Mouse (Mus musculus): ENCODE measurements around the gene Zfp787. TPM values are rescaled to one million over a fixed set of nuclear protein-coding genes. Genes with fewer than 3 reads are reported as not detected.
"Not testable (repeated sequence)": the region's sequence is repeated elsewhere in the genome, so short reads cannot be mapped to it uniquely, and the experiment has no call there.

Zfp787 gene
- polyA plus RNA-seq, 1 experiment from 2014 or later: 19.8 TPM

DNA sequence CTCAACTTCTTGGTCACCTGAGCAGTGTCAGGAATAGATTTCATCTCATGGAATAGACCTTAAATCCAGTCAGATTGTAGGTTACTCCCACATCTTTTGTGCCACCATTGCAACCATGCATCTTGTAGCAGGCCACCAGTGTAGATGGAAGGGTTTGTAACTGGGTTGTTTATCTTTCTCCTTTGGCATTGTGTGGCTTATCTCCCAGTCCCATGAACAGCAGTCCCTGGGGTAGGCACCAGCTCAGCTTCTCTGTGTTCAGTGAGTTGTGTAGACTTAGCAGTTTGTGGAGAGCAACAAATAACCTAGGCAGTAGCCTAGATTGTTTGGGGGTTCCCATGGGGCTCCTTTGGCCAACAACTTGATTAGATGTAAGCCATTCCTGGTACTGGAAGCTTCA lies 27.1 kb upstream of the Zfp787 start:
- no peak overlapping the region for H3K4me2 ChIP-seq
- H3K4me1 ChIP-seq: no peaks in the 10 kb centered on the region; the same call in 1 of the 2 replicates
- no peaks in the 10 kb centered on the region for H3K27me3 ChIP-seq
- no peak for ATAC-seq (ENCODE audit: insufficient number of reproducible peaks, low FRiP score, low TSS enrichment, low read depth)
- H3K27ac ChIP-seq: no peak overlapping the region
- no peaks in the 10 kb centered on the region for H3K9me3 ChIP-seq
- H3K4me3 ChIP-seq: no peak overlapping the region
- no peak overlapping the region for H3K9ac ChIP-seq
- H3K36me3 ChIP-seq: peaks cover 63% of the 10 kb centered on the region

DNA sequence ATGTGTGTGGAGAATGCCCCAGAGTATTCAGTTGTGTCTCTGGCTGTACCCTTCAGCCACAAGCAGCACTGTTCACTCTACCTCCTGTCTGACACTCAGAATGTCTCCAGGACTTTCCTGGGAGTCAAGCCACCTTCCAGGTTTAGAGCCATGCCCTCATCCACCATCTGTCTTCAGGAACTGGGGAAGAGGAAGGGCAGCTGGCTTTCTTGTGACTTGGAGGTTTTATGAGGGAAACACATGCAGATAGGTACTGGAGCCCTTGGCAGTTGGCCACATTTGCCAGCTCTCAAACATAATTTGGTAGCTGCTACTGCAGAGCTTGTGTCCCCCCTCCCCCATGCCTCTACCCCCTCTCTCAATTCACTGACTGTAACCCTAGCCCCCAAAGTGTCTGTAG lies 23.2 kb upstream of the Zfp787 start:
- ATAC-seq (ENCODE audit: insufficient number of reproducible peaks, low FRiP score, low TSS enrichment, low read depth): no peak
- Histone ChIP-seq H3K36me3 (peaks cover 35% of the 10 kb centered on the region), H3K27me3 (no peaks in the 10 kb centered on the region), H3K27ac (no peak overlapping the region), H3K9ac (no peak overlapping the region), H3K4me2 (no peak overlapping the region), H3K9me3 (no peaks in the 10 kb centered on the region), H3K4me1 (no peaks in the 10 kb centered on the region; the same call in 1 of the 2 replicates), H3K4me3 (no peak overlapping the region)

DNA sequence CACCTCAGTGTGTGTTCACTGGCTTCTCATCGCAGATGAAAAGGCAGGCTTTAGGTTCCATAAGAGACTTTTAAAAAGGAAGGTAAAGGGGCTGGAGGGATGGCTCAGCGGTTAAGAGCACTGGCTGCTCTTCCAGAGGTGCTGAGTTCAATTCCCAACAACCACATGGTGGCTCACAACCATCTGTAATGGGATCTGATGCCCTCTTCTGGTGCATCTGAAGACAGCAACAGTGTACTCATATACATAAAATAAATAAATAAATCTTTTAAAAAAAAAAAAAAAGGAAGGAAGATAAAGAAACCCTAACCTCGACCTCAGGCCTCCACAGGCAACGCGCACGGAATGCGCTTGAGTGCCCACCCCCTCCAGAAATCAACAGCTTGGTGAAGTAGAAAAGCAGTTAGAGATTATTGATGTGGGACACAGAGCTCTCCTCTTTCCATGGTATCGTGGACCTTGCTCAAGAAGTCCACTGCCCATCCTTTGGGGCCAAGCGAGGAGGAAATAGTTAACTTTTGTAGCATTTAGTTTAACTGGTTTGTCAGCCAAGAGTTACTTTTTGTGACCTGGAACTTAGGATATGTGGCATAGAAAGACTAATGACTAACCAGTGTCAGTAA lies 18.7 kb upstream of the Zfp787 start:
- not testable (repeated sequence) for H3K27me3 ChIP-seq; H3K4me2 ChIP-seq; H3K9me3 ChIP-seq; H3K9ac ChIP-seq; H3K4me3 ChIP-seq; H3K27ac ChIP-seq; ATAC-seq (ENCODE audit: insufficient number of reproducible peaks, low FRiP score, low TSS enrichment, low read depth)
- peaks cover 19% of the 10 kb centered on the region for H3K36me3 ChIP-seq
- WGBS: 83% methylated on average over 9 of the region's 9 CpGs
- H3K4me1 ChIP-seq: peaks cover 19% of the 10 kb centered on the region

DNA sequence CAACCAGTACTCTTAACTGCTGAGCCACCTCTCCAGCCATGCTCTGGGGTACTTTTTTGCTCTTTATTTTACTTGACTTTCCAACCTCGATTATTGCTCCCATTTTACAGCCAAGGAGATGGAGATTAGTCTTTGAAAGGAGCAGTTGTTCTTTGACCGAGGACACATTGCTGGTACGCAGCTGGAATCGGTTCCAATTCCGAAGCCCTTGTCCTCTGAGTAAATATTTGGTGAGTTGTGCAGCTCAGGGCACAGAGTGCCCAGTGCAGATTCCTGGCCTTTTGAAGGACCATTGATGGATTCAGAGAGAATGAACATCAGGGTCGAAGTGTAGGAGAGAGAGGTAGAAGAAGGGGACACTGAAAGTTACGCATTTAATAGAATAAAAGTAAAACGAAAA lies 18.1 kb upstream of the Zfp787 start:
- peaks cover 19% of the 10 kb centered on the region for H3K4me1 ChIP-seq
- no peaks in the 10 kb centered on the region for H3K27me3 ChIP-seq
- H3K9ac ChIP-seq: no peak overlapping the region
- WGBS: 86% methylated on average over 8 of the region's 8 CpGs
- no peak overlapping the region for H3K4me2 ChIP-seq
- H3K4me3 ChIP-seq: no peak overlapping the region
- H3K36me3 ChIP-seq: peaks cover 15% of the 10 kb centered on the region
- H3K9me3 ChIP-seq: no peaks in the 10 kb centered on the region
- no peak for ATAC-seq (ENCODE audit: insufficient number of reproducible peaks, low FRiP score, low TSS enrichment, low read depth)
- no peak overlapping the region for H3K27ac ChIP-seq

DNA sequence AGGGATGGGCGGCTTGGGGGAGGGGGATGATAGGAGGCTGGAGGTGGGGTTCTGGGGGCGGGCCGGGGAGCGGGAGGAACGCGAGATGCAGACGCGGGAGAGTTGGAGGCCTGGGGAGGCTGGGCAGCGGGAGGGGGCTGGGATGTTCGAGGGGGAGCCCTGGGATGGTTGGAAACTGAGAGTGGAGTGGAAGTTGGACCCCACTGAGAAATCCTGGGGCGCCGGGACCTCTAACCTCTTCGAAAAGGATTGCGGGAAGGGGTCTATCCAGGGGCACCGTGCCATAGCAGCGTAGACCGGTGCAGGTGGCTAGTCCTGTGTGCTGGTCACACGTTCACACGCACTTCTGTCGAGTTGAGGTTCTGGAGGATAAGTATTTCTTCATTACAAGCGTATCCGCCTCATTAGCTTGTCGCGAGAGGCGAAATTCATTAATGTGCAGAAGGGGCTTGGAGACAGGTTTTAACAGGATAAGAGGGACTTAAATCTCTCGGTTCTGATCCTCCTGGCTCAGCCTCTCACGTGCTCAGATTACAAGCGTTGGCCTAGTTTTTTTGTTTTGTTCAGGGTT lies 17.0 kb upstream of the Zfp787 start:
- Histone ChIP-seq H3K27ac (peak overlapping the region; percentile 86), H3K27me3 (no peaks in the 10 kb centered on the region), H3K4me3 (peak overlapping the region; percentile 71), H3K9ac (peak overlapping the region; percentile 76), H3K9me3 (no peaks in the 10 kb centered on the region), H3K36me3 (peaks cover 9% of the 10 kb centered on the region; the same call in 1 of the 2 replicates), H3K4me2 (peak overlapping the region; percentile 71), H3K4me1 (peaks cover 19% of the 10 kb centered on the region)
- ATAC-seq (ENCODE audit: insufficient number of reproducible peaks, low FRiP score, low TSS enrichment, low read depth): peak; percentile 13; the same call in 1 of the 2 replicates
- under 1% methylated on average over 28 of the region's 28 CpGs for WGBS

DNA sequence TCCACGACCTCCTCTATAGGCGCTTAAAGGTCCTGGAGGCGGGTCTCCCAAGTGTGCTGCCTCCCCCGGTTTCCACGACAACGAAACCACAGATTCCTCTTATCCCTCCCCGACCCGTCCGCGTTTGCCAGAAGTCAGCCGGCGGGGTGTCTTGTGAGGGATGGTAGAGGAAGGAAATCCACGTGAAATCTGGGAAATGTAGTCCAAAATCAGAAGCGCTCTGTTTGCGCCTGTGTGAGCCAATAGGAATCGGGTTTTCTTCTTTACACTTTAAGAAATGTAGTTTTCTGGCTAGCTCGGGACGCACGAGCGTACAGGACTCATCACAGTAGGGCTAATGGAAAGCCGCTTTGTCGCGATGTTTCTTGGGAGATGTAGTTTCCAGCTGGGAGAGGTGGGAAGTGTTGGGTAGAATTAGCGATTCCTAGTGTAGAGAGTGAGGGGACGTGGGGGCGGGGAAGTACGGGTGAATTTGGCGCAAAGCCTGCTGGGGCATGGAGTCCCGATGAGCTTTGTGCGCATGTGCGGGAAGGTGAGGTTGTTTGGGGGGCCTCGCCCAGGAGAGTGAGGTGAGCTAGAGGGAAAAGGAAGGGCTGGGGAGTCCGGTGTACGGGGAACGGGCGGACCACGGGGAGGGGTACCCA lies 16.3 kb upstream of the Zfp787 start, which contains the start of gene Zfp444:
TSS of gene Zfp444 (plus strand) at position 221 of the 644 bp plus-strand sequence.
- peaks cover 9% of the 10 kb centered on the region; the same call in 1 of the 2 replicates for H3K36me3 ChIP-seq
- peak within 1 kb of the TSS; percentile 76 for H3K9ac ChIP-seq
- peak within 1 kb of the TSS; percentile 86 for H3K27ac ChIP-seq
- no peaks in the 10 kb centered on the region for H3K9me3 ChIP-seq
- peak within 1 kb of the TSS; percentile 91 for H3K4me2 ChIP-seq
- no peaks in the 10 kb centered on the region for H3K27me3 ChIP-seq
- H3K4me3 ChIP-seq: peak within 1 kb of the TSS; percentile 71
- H3K4me1 ChIP-seq: peaks cover 19% of the 10 kb centered on the region
- peak; percentile 98 for ATAC-seq (ENCODE audit: insufficient number of reproducible peaks, low FRiP score, low TSS enrichment, low read depth)
- WGBS: 1% methylated on average over 37 of the region's 37 CpGs

DNA sequence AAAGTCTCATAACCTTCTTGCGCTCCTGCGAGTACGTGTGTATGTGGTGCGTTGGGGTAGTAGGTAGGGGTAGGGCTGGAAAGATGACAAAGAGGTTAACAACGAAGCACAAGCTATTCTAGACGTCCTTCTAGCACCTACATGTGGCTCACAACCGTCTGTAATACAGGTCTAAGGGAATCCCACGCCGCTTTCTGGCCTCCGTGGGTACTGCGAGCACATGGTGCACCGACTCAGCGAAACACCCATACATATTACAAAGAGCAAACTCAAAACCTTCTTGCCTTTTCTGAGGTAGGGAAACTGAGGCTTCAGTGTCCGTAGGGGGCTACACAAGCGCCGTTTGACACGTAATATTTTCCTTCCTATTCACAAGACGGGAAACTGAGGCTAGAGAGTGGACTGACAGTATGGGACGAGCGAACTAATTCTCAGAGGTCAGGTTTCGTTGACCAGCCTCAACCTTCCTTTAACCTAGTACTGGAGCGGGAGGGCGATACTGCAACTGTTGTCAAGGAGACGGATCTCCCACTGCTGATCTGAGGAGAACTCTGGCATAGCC lies 15.7 kb upstream of the Zfp787 start:
- Histone ChIP-seq H3K9me3 (no peaks in the 10 kb centered on the region), H3K36me3 (peaks cover 9% of the 10 kb centered on the region; the same call in 1 of the 2 replicates), H3K27me3 (no peaks in the 10 kb centered on the region), H3K4me2 (peak overlapping the region; percentile 91), H3K4me1 (peaks cover 19% of the 10 kb centered on the region), H3K9ac (peak overlapping the region; percentile 37), H3K27ac (peak overlapping the region; percentile 86), H3K4me3 (peak overlapping the region; percentile 71)
- 1% methylated on average over 24 of the region's 24 CpGs for WGBS
- no peak for ATAC-seq (ENCODE audit: insufficient number of reproducible peaks, low FRiP score, low TSS enrichment, low read depth)

DNA sequence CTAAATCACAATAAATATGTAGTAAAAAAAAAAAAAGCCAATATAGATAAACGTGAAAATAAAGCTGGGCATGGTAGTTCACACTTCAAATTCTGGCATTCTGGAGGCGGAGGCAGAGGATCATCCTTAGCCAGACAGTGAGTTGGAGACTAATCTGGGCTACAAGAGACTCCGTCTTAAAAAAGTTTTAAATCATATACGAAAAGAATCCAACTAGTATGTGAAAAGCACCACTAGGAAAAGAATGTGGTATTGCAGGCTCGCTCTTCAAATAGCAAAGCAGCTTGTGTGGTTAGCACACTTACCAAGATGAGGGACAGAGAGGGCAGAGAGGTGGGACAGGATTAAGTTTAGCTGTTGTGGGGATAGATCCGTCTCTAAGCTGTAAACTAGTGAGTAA lies 15.1 kb upstream of the Zfp787 start:
- Histone ChIP-seq H3K4me3 (peak overlapping the region; percentile 71), H3K9me3 (no peaks in the 10 kb centered on the region)
- no peak for ATAC-seq (ENCODE audit: insufficient number of reproducible peaks, low FRiP score, low TSS enrichment, low read depth)

DNA sequence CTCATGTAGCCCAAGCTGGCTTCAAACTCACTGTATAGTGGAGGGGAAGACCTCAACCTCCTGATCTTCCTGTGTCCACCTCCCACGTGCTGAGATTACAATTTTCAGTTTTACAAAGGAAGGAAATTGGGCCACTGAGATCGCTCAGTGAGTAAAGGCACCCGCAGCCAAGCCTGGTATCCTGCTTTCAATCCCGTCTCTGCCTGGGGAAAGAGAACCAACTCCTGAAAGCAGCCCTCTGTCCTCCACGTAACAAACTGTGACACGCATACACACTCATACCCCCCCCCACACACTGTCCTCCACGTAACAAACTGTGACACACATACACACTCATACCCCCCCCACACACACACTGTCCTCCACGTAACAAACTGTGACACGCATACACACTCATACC lies 14.6 kb upstream of the Zfp787 start:
- no peak overlapping the region for H3K4me3 ChIP-seq
- WGBS: 78% methylated on average over 9 of the region's 9 CpGs
- no peak overlapping the region for H3K4me2 ChIP-seq
- no peaks in the 10 kb centered on the region for H3K9me3 ChIP-seq
- no peak overlapping the region for H3K9ac ChIP-seq
- no peak overlapping the region for H3K27ac ChIP-seq
- H3K27me3 ChIP-seq: no peaks in the 10 kb centered on the region
- H3K4me1 ChIP-seq: peaks cover 19% of the 10 kb centered on the region
- no peak for ATAC-seq (ENCODE audit: insufficient number of reproducible peaks, low FRiP score, low TSS enrichment, low read depth)
- H3K36me3 ChIP-seq: peaks cover 4% of the 10 kb centered on the region; the same call in 1 of the 2 replicates

More for the DNA sequence above, 15.1 kb upstream of the Zfp787 start:
- WGBS: 40% methylated on average over 6 of the region's 6 CpGs
- Histone ChIP-seq H3K9ac (0 out of 2 replicates have a peak overlapping the region, but pooled peaks have one; percentile 20), H3K4me2 (peak overlapping the region; percentile 91), H3K4me1 (peaks cover 19% of the 10 kb centered on the region), H3K27me3 (no peaks in the 10 kb centered on the region), H3K36me3 (peaks cover 8% of the 10 kb centered on the region; the same call in 1 of the 2 replicates), H3K27ac (peak overlapping the region; percentile 86; the same call in 1 of the 2 replicates)

DNA sequence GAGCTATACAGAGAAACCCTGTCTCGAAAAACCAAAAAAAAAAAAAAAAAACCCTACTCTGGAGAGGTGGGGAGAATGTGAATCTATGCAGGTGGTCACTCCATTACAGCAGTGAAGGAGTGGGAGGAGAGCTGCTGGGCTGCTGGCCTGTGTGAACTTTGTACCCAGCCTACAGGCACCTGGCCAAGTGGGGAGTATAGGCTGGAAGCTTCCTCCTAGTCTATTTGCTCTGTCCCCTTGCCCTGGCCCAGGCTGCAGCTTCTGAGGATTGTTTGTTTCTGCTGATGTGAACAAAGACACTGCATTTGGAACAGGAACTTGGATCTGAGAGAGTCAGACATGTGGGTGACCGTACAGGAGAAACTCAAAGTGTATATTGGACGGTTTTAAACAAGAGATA lies 13.6 kb upstream of the Zfp787 start:
- Histone ChIP-seq H3K27me3 (no peaks in the 10 kb centered on the region), H3K36me3 (0 out of 2 replicates have a peak, but pooled peaks cover 4% of the 10 kb centered on the region), H3K27ac (no peak overlapping the region), H3K4me3 (no peak overlapping the region), H3K4me2 (no peak overlapping the region), H3K9me3 (no peaks in the 10 kb centered on the region), H3K4me1 (peaks cover 19% of the 10 kb centered on the region), H3K9ac (no peak overlapping the region)
- WGBS: 78% methylated on average over 3 of the region's 3 CpGs
- no peak for ATAC-seq (ENCODE audit: insufficient number of reproducible peaks, low FRiP score, low TSS enrichment, low read depth)

DNA sequence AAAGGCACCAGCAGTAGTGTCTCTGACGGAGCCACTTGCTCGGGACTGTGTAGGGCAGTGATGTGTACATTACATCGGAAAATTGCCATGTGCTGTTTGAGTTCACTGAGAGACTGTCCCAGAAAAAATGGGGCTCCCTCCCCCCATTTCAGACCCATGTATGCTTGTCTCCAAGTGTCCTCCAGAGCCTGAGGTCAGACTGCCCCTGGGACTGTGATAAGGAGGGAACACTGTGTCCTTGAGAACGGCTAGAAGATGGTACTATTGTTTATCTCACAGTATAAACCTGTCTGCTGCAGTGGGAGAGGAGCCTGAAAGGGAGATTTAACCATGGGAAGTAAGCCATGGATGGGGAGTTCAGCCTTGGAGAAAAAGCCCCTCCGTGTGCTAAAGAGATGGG lies 8.9 kb upstream of the Zfp787 start:
- Histone ChIP-seq H3K36me3 (no peaks in the 10 kb centered on the region), H3K27ac (no peak overlapping the region), H3K4me1 (no peaks in the 10 kb centered on the region), H3K4me2 (no peak overlapping the region), H3K4me3 (no peak overlapping the region), H3K27me3 (no peaks in the 10 kb centered on the region), H3K9me3 (no peaks in the 10 kb centered on the region), H3K9ac (no peak overlapping the region)
- ATAC-seq (ENCODE audit: insufficient number of reproducible peaks, low FRiP score, low TSS enrichment, low read depth): no peak
- WGBS: 54% methylated on average over 5 of the region's 5 CpGs

DNA sequence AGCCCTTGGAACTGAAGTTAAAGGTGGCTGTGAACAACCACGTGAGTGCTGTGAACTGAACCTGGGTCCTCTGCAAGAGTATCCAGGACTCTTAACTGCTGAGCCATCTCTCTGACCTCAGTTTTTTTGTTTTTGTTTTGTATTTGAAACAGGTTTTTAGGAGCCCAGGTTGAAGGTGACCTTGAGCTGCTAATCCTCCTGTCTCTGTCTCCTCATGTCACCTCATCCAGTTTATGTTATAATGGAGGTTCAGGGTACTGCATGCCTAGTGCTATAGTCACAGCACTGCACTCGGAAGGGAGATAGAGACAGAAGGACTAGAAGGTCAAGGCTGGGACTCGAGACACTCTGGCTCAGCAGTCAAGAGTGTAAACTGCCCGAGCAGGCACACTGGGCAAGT lies 6.4 kb upstream of the Zfp787 start:
- Histone ChIP-seq H3K9ac (no peak overlapping the region), H3K36me3 (no peaks in the 10 kb centered on the region), H3K27me3 (no peaks in the 10 kb centered on the region), H3K4me2 (no peak overlapping the region), H3K27ac (no peak overlapping the region), H3K4me1 (0 out of 2 replicates have a peak, but pooled peaks cover 2% of the 10 kb centered on the region), H3K4me3 (no peak overlapping the region), H3K9me3 (no peaks in the 10 kb centered on the region)
- WGBS: 77% methylated on average over 4 of the region's 4 CpGs
- no peak for ATAC-seq (ENCODE audit: insufficient number of reproducible peaks, low FRiP score, low TSS enrichment, low read depth)

Data from limb, embryonic 15.5 days (tissue).